Mouse (Mus musculus) thymus, adult 2 months (tissue): ENCODE measurements around the gene Ebf1.

Experiments
- CTCF ChIP-seq: fragments of 200-500 bp; IDR thresholded peaks from 2 replicates; pipeline ENCODE4 v1.5.1; 2012; ENCODE audit warnings: mild to moderate bottlenecking, control low read depth, low read length, moderate library complexity, borderline replicate concordance; ENCODE audit not compliant: control insufficient read depth, poor library complexity, insufficient read depth; ENCODE audit errors: extremely low read depth
- POLR2A ChIP-seq: fragments of 200-500 bp; IDR thresholded peaks from 2 replicates; pipeline ENCODE4 v1.6.1; 2012; ENCODE audit warnings: mild to moderate bottlenecking, low read length, control low read depth, moderate library complexity; ENCODE audit not compliant: control insufficient read depth, poor library complexity, insufficient read depth; ENCODE audit errors: extremely low read depth

- TF ChIP-seq POLR2A (no peak), CTCF (no peak)
Observed at GRCm38 (mm10) chr11:44881056-44881683, 264.1 kb downstream of the Ebf1 start.
